Mouse (Mus musculus) forebrain, embryonic 16.5 days (tissue): ENCODE measurements around the gene Csf2rb. TPM values are rescaled to one million over a fixed set of nuclear protein-coding genes. Genes with fewer than 3 reads are reported as not detected.
"Not testable (repeated sequence)": the region's sequence is repeated elsewhere in the genome, so short reads cannot be mapped to it uniquely, and the experiment has no call there.

Experiments used
- ATAC-seq: fragments of 200-750 bp; cut with Nextera tagmentation; 2 replicates; pipeline ENCODE4 v1.8.0; 2017; ENCODE audit warnings: mild to moderate bottlenecking, moderate library complexity
- H3K27ac ChIP-seq: fragments of 300-500 bp; sonication (generic); 2 replicates; pipeline ENCODE4 v1.5.1; 2014; ENCODE audit warnings: low read length, control low read depth
- H3K27me3 ChIP-seq: fragments of 300-500 bp; sonication (generic); replicated peaks from 2 replicates; pipeline ENCODE4 v1.6.1; 2014; ENCODE audit warnings: low read length; ENCODE audit not compliant: control insufficient read depth, insufficient read depth
- H3K36me3 ChIP-seq: fragments of 300-500 bp; sonication (generic); 2 replicates; pipeline ENCODE4 v1.6.1; 2014; ENCODE audit not compliant: control insufficient read depth, insufficient read depth
- H3K4me1 ChIP-seq: fragments of 300-500 bp; sonication (generic); replicated peaks from 2 replicates; pipeline ENCODE4 v1.6.1; 2014; ENCODE audit warnings: low read length; ENCODE audit not compliant: control insufficient read depth, insufficient read depth
- H3K4me2 ChIP-seq: fragments of 300-500 bp; sonication (generic); 2 replicates; pipeline ENCODE4 v1.6.1; 2014; ENCODE audit warnings: mild to moderate bottlenecking, low read length, control low read depth
- H3K4me3 ChIP-seq: fragments of 300-500 bp; sonication (generic); replicated peaks from 2 replicates; pipeline ENCODE4 v1.5.1; 2014; ENCODE audit warnings: mild to moderate bottlenecking, low read length, control low read depth
- H3K9ac ChIP-seq: fragments of 300-500 bp; sonication (generic); replicated peaks from 2 replicates; pipeline ENCODE4 v1.6.1; 2014; ENCODE audit warnings: low read depth, low read length, control low read depth
- H3K9me3 ChIP-seq: fragments of 300-500 bp; sonication (generic); 2 replicates; pipeline ENCODE4 v1.6.1; 2016; ENCODE audit warnings: low read length; ENCODE audit not compliant: control insufficient read depth
- WGBS: fragments of 180-500 bp; shearing (Covaris S2); extraction: QIAGEN DNeasy Blood & Tissue Kit; methylation state at CpG from one replicate; pipeline ENCODE4 v1.1.7; 2014; 5-methylcytosine and 5-hydroxymethylcytosine counted together
- polyA plus RNA-seq: library from polyadenylated mRNA; unstranded; fragments of >200 nt; fragmentation: Nextera tagmentation; extraction: Ambion mirVana; gene quantifications from 2 replicates; pipeline ENCODE4 v1.2.1, GENCODE M21; 2015

Gene Csf2rb
- polyA plus RNA-seq, 1 experiment from 2014 or later = 0.27 TPM

DNA sequence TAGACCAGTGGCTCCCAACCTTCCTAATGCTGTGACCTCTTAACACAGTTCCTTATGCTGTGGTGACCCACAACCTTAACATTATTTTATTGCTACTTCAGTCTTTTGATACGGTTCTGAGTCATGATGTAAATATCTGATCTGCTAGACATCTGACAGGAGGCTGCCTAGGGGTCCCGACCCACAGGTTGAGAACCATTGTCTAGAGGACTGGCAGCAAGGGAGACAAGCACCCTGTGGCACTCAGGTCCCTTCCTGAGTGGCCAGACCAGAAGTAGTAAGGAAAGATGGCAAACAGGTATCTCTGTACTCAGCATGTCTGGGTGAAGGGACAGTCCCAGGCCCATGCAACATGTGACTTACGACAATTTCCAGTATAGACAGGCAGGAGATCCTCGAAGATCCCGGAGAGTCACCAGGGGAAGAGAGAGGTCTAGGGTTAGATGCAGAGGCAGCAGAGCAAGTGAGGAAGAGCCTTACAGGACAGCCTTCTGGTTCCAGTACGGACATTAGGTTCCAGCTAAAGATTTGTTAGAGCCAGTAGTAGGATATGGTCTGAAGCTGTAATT lies 21.8 kb upstream of the Csf2rb start:
- Histone ChIP-seq H3K27me3 (no peaks in the 10 kb centered on the region), H3K27ac (no peak overlapping the region), H3K4me3 (no peak overlapping the region), H3K9ac (no peak overlapping the region), H3K4me1 (no peaks in the 10 kb centered on the region), H3K4me2 (no peak overlapping the region), H3K36me3 (no peaks in the 10 kb centered on the region), H3K9me3 (no peaks in the 10 kb centered on the region)
- 95% methylated on average over 6 of the region's 6 CpGs for WGBS
- ATAC-seq = no peak

DNA sequence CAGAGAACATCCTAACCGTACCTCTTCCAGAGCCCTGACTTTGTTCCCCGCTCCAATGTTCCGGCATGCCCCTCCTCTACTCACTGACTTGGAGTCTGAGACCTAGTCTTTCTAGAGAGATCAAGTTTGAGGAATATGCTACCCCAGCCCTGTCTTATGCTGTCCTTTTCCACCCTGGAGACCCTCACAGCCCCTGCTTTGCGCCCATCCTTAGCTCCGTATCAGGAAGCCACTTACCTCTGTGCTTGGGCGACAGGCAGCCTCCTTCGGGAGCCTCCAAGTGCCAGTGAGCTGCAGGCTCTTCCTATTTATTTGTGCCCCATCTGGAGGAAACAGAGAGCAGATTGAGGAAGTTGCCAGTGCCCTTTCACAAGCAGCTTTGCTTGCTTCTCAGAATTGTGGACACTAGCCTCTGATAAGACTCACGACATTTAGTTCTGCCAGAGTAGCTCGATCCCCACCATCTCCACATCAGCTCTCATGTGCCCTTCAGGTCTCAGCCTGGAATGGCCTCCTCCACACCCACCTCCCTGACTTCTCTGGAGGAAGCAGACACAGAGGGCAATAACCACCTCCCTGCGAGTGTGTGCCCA lies 20.1 kb upstream of the Csf2rb start, which contains the start of gene Csf2rb2:
TSS of gene Csf2rb2 (minus strand) at position 381 of the 593 bp plus-strand sequence.
- Histone ChIP-seq H3K27me3 (no peaks in the 10 kb centered on the region), H3K36me3 (no peaks in the 10 kb centered on the region), H3K9me3 (no peaks in the 10 kb centered on the region), H3K4me1 (no peaks in the 10 kb centered on the region), H3K9ac (no peak within 1 kb of the TSS), H3K4me3 (no peak within 1 kb of the TSS), H3K27ac (no peak within 1 kb of the TSS), H3K4me2 (no peak within 1 kb of the TSS)
- ATAC-seq = no peak
- WGBS = 87% methylated on average over 10 of the region's 10 CpGs

DNA sequence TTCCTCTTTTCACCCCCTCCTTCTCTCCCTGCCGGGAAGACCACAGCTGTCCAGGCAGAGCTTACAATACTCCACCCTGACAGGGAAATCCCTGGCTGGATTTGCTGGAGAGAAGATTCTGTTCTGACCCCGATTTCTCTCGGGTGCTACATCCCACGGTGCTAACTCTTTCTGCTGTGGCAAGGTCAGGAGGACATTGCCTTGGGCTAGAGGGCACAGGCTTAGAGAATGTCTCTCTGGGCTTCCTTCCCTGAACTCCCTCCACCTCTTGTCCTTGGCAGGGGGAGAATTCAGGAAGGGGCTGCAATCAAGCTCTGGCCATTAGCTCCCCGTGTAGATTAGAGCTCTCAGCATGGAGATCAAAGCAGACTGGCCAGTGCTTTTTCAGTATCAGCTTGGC lies 15.7 kb upstream of the Csf2rb start:
- 44% methylated on average over 5 of the region's 5 CpGs for WGBS

DNA sequence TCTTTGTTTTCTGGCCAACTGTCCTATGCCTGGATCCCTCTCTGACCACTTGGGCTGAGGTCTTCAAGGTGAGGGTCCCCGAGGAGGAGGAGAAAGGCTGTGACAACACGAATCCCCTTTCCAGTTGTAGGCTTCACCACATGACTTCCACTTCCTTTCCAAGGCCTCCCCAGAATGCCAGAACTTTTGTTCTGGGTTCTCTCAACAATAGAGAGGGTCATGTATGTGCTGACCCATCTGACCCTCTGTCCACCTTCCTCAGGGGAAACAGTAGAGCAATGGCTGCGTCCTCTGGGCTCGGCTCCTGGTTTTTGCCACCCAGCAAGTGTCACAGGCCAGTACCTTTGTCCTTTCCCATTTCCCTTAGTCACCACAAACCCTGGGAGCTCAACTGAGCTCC lies 14.6 kb upstream of the Csf2rb start:
- H3K36me3 ChIP-seq = no peaks in the 10 kb centered on the region
- H3K4me2 ChIP-seq = no peak overlapping the region
- H3K9me3 ChIP-seq = no peaks in the 10 kb centered on the region
- no peaks in the 10 kb centered on the region for H3K4me1 ChIP-seq
- no peak overlapping the region for H3K9ac ChIP-seq
- ATAC-seq = no peak
- H3K4me3 ChIP-seq = no peak overlapping the region
- H3K27me3 ChIP-seq = no peaks in the 10 kb centered on the region
- no peak overlapping the region for H3K27ac ChIP-seq
- 89% methylated on average over 4 of the region's 4 CpGs for WGBS

More for the DNA sequence above, 15.7 kb upstream of the Csf2rb start:
- Histone ChIP-seq H3K9me3 (no peaks in the 10 kb centered on the region), H3K4me1 (no peaks in the 10 kb centered on the region), H3K27me3 (no peaks in the 10 kb centered on the region), H3K4me3 (no peak overlapping the region), H3K9ac (no peak overlapping the region), H3K27ac (no peak overlapping the region), H3K36me3 (no peaks in the 10 kb centered on the region), H3K4me2 (no peak overlapping the region)
- no peak for ATAC-seq

DNA sequence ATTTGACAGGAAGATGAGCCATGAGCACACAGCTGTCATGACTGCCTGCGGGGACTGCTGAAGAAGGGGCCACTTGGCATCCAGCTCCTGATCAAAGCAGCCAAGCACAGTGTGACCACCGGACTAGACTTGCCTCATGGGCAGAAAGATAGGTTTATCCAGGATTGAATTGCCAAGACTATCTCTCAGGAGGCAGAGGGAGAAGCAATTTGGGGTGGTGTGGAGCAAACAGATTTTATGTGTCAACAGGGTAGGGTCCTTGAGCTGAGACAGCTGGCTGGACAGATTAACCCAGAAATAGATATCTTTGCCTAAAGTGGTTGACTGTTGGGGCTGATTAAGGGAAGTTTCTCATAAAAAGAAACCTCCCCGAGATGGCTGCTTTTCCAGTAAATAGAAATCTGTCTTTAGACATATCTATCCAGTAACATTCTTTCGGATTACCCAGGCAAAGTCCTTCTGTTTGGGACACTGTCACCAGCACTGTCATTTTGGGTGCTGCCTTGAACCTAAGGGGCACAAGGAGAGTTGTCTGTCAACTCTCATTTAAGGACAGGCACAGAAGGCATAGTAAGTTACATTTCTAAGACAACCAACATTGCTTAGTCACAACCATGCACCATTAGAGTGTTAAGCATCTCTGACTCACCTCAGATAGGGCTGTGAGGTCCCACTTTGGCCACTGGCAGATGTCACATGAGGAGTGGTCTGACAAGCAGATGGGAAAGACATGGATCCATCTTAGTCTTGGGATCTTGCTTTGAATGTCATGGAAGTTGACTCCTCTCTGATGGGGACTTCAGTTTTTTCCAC lies 12.9 kb upstream of the Csf2rb start:
- H3K36me3 ChIP-seq, H3K9me3 ChIP-seq, H3K27me3 ChIP-seq, H3K4me3 ChIP-seq, H3K9ac ChIP-seq, H3K4me2 ChIP-seq, H3K4me1 ChIP-seq, ATAC-seq, H3K27ac ChIP-seq: not testable (repeated sequence)
- 78% methylated on average over 4 of the region's 4 CpGs for WGBS

DNA sequence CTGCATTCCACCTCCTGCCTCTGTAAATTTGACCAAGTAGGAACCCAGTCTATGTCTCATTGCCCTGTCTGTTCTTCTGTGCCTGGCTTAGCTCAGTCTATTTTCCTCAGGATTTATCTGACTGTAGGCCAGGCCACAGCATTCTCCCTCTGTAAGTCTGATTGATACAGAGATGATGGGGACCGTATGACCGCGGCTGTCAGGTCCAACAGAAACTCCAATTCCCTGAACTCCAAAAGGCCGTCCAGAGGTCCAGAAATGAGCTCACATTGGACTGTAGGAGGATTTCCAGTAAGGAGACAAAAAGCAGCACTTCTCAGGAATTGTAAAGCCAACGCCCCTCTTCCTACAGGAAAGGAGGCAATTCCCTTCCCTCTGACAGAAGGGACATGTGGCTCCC lies 11.9 kb upstream of the Csf2rb start:
- not testable (repeated sequence) for H3K27ac ChIP-seq, H3K9me3 ChIP-seq, H3K36me3 ChIP-seq, ATAC-seq, H3K4me3 ChIP-seq, H3K9ac ChIP-seq, H3K27me3 ChIP-seq, H3K4me1 ChIP-seq, H3K4me2 ChIP-seq
- WGBS = 94% methylated on average over 5 of the region's 5 CpGs

DNA sequence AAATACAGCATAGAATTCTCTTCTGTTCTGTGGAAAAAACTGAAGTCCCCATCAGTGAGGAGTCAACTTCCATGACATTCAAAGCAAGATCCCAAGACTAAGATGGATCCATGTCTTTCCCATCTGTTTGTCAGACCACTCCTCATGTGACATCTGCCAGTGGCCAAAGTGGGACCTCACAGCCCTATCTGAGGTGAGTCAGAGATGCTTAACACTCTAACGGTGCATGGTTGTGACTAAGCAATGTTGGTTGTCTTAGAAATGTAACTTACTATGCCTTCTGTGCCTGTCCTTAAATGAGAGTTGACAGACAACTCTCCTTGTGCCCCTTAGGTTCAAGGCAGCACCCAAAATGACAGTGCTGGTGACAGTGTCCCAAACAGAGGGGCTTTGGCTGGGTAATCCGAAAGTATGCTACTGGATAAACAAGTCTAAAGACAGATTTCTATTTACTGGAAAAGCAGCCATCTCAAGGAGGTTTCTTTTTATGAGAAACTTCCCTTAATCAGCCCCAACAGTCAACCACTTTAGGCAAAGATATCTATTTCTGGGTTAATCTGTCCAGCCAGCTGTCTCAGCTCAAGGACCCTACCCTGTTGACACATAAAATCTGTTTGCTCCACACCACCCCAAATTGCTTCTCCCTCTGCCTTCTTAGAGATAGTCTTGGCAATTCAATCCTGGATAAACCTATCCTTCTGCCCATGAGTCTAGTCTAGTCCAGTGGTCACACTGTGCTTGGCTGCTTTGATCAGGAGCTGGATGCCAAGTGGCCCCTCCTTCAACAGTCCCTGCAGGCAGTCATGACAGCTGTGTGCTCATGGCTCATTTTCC lies 7.0 kb upstream of the Csf2rb start:
- WGBS = 87% methylated on average over 2 of the region's 2 CpGs
- H3K9me3 ChIP-seq, H3K4me3 ChIP-seq, ATAC-seq, H3K9ac ChIP-seq, H3K27me3 ChIP-seq, H3K36me3 ChIP-seq, H3K4me2 ChIP-seq, H3K27ac ChIP-seq, H3K4me1 ChIP-seq: not testable (repeated sequence)

DNA sequence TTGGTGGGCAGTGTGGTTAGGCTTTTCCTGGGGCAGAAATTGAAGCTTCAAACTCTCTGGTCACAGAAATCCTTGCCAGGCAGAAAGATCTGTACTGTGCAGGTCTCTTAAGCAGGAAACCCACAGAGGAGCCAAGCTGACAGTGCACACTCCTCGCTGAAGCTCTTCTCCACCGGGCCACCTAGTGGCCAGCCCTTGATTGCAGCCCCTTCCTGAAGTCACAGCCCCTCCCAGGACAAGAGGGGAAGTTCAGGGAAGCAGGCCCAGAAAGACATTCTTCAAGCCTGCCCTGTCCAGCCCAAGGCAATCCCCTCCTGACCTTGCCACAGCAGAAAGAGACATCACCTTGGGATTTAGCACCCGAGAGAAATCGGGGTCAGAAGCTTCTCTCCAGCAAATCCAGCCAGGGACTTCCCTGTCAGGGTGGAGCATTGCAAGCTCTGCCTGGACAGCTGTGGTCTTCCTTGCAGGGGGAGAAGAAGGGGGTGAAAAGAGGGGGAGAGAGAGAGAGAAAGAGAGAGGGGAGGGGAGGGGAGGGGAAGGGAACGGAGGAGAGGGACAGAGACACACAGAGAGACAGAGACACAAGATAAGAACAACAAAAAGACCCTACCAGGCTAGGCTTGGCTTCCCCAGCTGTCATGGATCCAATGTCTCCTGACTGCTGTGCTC lies 4.6 kb upstream of the Csf2rb start:
- no peaks in the 10 kb centered on the region for H3K9me3 ChIP-seq
- H3K27me3 ChIP-seq = no peaks in the 10 kb centered on the region
- H3K36me3 ChIP-seq = no peaks in the 10 kb centered on the region
- no peak overlapping the region for H3K27ac ChIP-seq
- no peak overlapping the region for H3K4me2 ChIP-seq
- 0 out of 2 replicates have a peak, but pooled peaks have one; percentile 40 for ATAC-seq
- WGBS = 31% methylated on average over 5 of the region's 5 CpGs
- no peak overlapping the region for H3K4me3 ChIP-seq
- no peak overlapping the region for H3K9ac ChIP-seq
- no peaks in the 10 kb centered on the region for H3K4me1 ChIP-seq
